Mouse (Mus musculus): ENCODE results near the gene Rnf185. TPM values are rescaled to one million over a fixed set of nuclear protein-coding genes. Genes with fewer than 3 reads are reported as not detected.

Rnf185 gene
- polyA plus RNA-seq, 1 experiment from 2014 or later = 43.0 TPM

GRCm38 (mm10) chr11:3454506-3454905 lies 2.3 kb upstream of the Rnf185 start:
- no peak for ATAC-seq
- Histone ChIP-seq H3K4me1 (ENCODE audit: control insufficient read depth, insufficient read depth, low read depth, low read length) (peaks cover 14% of the 10 kb centered on the region), H3K27me3 (replicated peaks; ENCODE audit: control insufficient read depth, insufficient read depth, low read length) (no peaks in the 10 kb centered on the region), H3K27ac (ENCODE audit: low read depth, low read length) (no peak overlapping the region), H3K9ac (ENCODE audit: low read depth, low read length) (no peak overlapping the region), H3K4me2 (ENCODE audit: low read length) (no peak overlapping the region), H3K9me3 (ENCODE audit: control insufficient read depth, low read length) (no peaks in the 10 kb centered on the region), H3K4me3 (ENCODE audit: low read length) (no peak overlapping the region), H3K36me3 (ENCODE audit: control insufficient read depth, insufficient read depth, low read length) (no peaks in the 10 kb centered on the region)
- 96% methylated on average over 3 of the region's 3 CpGs for WGBS

- Histone ChIP-seq H3K27me3 (replicated peaks; ENCODE audit: control insufficient read depth, insufficient read depth, low read length) (no peaks in the 10 kb centered on the region), H3K9ac (ENCODE audit: low read depth, low read length) (no peak overlapping the region), H3K27ac (ENCODE audit: low read depth, low read length) (no peak overlapping the region), H3K4me1 (ENCODE audit: control insufficient read depth, insufficient read depth, low read depth, low read length) (peaks cover 14% of the 10 kb centered on the region), H3K4me2 (ENCODE audit: low read length) (peak overlapping the region; percentile 91), H3K36me3 (ENCODE audit: control insufficient read depth, insufficient read depth, low read length) (no peaks in the 10 kb centered on the region), H3K4me3 (ENCODE audit: low read length) (peak overlapping the region; percentile 98), H3K9me3 (ENCODE audit: control insufficient read depth, low read length) (no peaks in the 10 kb centered on the region)
- no peak for ATAC-seq
- 75% methylated on average over 6 of the region's 6 CpGs for WGBS
These were observed 1.3 kb upstream of the Rnf185 start for GRCm38 (mm10) chr11:3453467-3453866.

GRCm38 (mm10) chr11:3452769-3453168 lies 606 bp upstream of the Rnf185 start:
- WGBS = 1% methylated on average over 9 of the region's 9 CpGs
- peak; percentile 40 for ATAC-seq
- H3K9ac ChIP-seq (ENCODE audit: low read depth, low read length) = peak overlapping the region; percentile 93

GRCm38 (mm10) chr11:3451701-3452163 lies 431 bp downstream of the Rnf185 start:
- no peaks in the 10 kb centered on the region for H3K27me3 ChIP-seq (replicated peaks; ENCODE audit: control insufficient read depth, insufficient read depth, low read length)
- no peaks in the 10 kb centered on the region for H3K9me3 ChIP-seq (ENCODE audit: control insufficient read depth, low read length)
- H3K36me3 ChIP-seq (ENCODE audit: control insufficient read depth, insufficient read depth, low read length) = no peaks in the 10 kb centered on the region
- WGBS = 0% methylated on average over 20 of the region's 20 CpGs
- peak overlapping the region; percentile 93 for H3K9ac ChIP-seq (ENCODE audit: low read depth, low read length)
- peak overlapping the region; percentile 95 for H3K27ac ChIP-seq (ENCODE audit: low read depth, low read length)
- peak overlapping the region; percentile 84 for H3K4me2 ChIP-seq (ENCODE audit: low read length)
- H3K4me3 ChIP-seq (ENCODE audit: low read length) = peak overlapping the region; percentile 98
- H3K4me1 ChIP-seq (ENCODE audit: control insufficient read depth, insufficient read depth, low read depth, low read length) = peaks cover 14% of the 10 kb centered on the region
- peak; percentile 28 for ATAC-seq

More at GRCm38 (mm10) chr11:3452769-3453168, 606 bp upstream of the Rnf185 start:
- no peaks in the 10 kb centered on the region for H3K9me3 ChIP-seq (ENCODE audit: control insufficient read depth, low read length)
- H3K36me3 ChIP-seq (ENCODE audit: control insufficient read depth, insufficient read depth, low read length) = no peaks in the 10 kb centered on the region
- peak overlapping the region; percentile 98 for H3K4me3 ChIP-seq (ENCODE audit: low read length)
- H3K4me2 ChIP-seq (ENCODE audit: low read length) = peak overlapping the region; percentile 91
- peak overlapping the region; percentile 95 for H3K27ac ChIP-seq (ENCODE audit: low read depth, low read length)
- H3K4me1 ChIP-seq (ENCODE audit: control insufficient read depth, insufficient read depth, low read depth, low read length) = peaks cover 14% of the 10 kb centered on the region
- no peaks in the 10 kb centered on the region for H3K27me3 ChIP-seq (replicated peaks; ENCODE audit: control insufficient read depth, insufficient read depth, low read length)

GRCm38 (mm10) chr11:3444875-3445274 lies 7.3 kb downstream of the Rnf185 start:
- Histone ChIP-seq H3K9me3 (ENCODE audit: control insufficient read depth, low read length) (no peaks in the 10 kb centered on the region), H3K36me3 (ENCODE audit: control insufficient read depth, insufficient read depth, low read length) (no peaks in the 10 kb centered on the region), H3K4me1 (ENCODE audit: control insufficient read depth, insufficient read depth, low read depth, low read length) (0 out of 2 replicates have a peak, but pooled peaks cover 2% of the 10 kb centered on the region), H3K27me3 (replicated peaks; ENCODE audit: control insufficient read depth, insufficient read depth, low read length) (no peaks in the 10 kb centered on the region), H3K27ac (ENCODE audit: low read depth, low read length) (no peak overlapping the region), H3K4me3 (ENCODE audit: low read length) (no peak overlapping the region), H3K4me2 (ENCODE audit: low read length) (no peak overlapping the region), H3K9ac (ENCODE audit: low read depth, low read length) (no peak overlapping the region)
- no peak for ATAC-seq
- WGBS = 91% methylated on average over 8 of the region's 8 CpGs

- ATAC-seq = no peak
- WGBS = 93% methylated on average over 2 of the region's 2 CpGs
These were observed 9.1 kb downstream of the Rnf185 start for GRCm38 (mm10) chr11:3443091-3443490.

GRCm38 (mm10) chr11:3442677-3443076 lies 9.5 kb downstream of the Rnf185 start:
- H3K9me3 ChIP-seq (ENCODE audit: control insufficient read depth, low read length) = no peaks in the 10 kb centered on the region
- H3K9ac ChIP-seq (ENCODE audit: low read depth, low read length) = no peak overlapping the region
- no peaks in the 10 kb centered on the region for H3K27me3 ChIP-seq (replicated peaks; ENCODE audit: control insufficient read depth, insufficient read depth, low read length)
- H3K4me1 ChIP-seq (ENCODE audit: control insufficient read depth, insufficient read depth, low read depth, low read length) = 0 out of 2 replicates have a peak, but pooled peaks cover 2% of the 10 kb centered on the region
- no peak for ATAC-seq
- WGBS = 78% methylated on average over 4 of the region's 4 CpGs
- H3K36me3 ChIP-seq (ENCODE audit: control insufficient read depth, insufficient read depth, low read length) = no peaks in the 10 kb centered on the region
- no peak overlapping the region for H3K27ac ChIP-seq (ENCODE audit: low read depth, low read length)
- H3K4me3 ChIP-seq (ENCODE audit: low read length) = no peak overlapping the region
- H3K4me2 ChIP-seq (ENCODE audit: low read length) = no peak overlapping the region

More at GRCm38 (mm10) chr11:3443091-3443490, 9.1 kb downstream of the Rnf185 start:
- H3K27me3 ChIP-seq (replicated peaks; ENCODE audit: control insufficient read depth, insufficient read depth, low read length) = no peaks in the 10 kb centered on the region
- 0 out of 2 replicates have a peak, but pooled peaks cover 2% of the 10 kb centered on the region for H3K4me1 ChIP-seq (ENCODE audit: control insufficient read depth, insufficient read depth, low read depth, low read length)
- no peak overlapping the region for H3K4me2 ChIP-seq (ENCODE audit: low read length)
- H3K27ac ChIP-seq (ENCODE audit: low read depth, low read length) = no peak overlapping the region
- no peak overlapping the region for H3K9ac ChIP-seq (ENCODE audit: low read depth, low read length)
- H3K4me3 ChIP-seq (ENCODE audit: low read length) = no peak overlapping the region
- no peaks in the 10 kb centered on the region for H3K36me3 ChIP-seq (ENCODE audit: control insufficient read depth, insufficient read depth, low read length)
- H3K9me3 ChIP-seq (ENCODE audit: control insufficient read depth, low read length) = no peaks in the 10 kb centered on the region

- Histone ChIP-seq H3K4me1 (ENCODE audit: control insufficient read depth, insufficient read depth, low read depth, low read length) (0 out of 2 replicates have a peak, but pooled peaks cover 2% of the 10 kb centered on the region), H3K9me3 (ENCODE audit: control insufficient read depth, low read length) (no peaks in the 10 kb centered on the region), H3K36me3 (ENCODE audit: control insufficient read depth, insufficient read depth, low read length) (no peaks in the 10 kb centered on the region), H3K4me2 (ENCODE audit: low read length) (no peak overlapping the region), H3K9ac (ENCODE audit: low read depth, low read length) (no peak overlapping the region), H3K27me3 (replicated peaks; ENCODE audit: control insufficient read depth, insufficient read depth, low read length) (no peaks in the 10 kb centered on the region), H3K4me3 (ENCODE audit: low read length) (no peak overlapping the region), H3K27ac (ENCODE audit: low read depth, low read length) (0 out of 2 replicates have a peak overlapping the region, but pooled peaks have one; percentile 52)
- ATAC-seq = peak; percentile 80
These were observed 10.3 kb downstream of the Rnf185 start for GRCm38 (mm10) chr11:3441696-3442443.

- Histone ChIP-seq H3K4me1 (ENCODE audit: control insufficient read depth, insufficient read depth, low read depth, low read length) (0 out of 2 replicates have a peak, but pooled peaks cover 2% of the 10 kb centered on the region), H3K4me3 (ENCODE audit: low read length) (no peak overlapping the region), H3K27me3 (replicated peaks; ENCODE audit: control insufficient read depth, insufficient read depth, low read length) (no peaks in the 10 kb centered on the region), H3K9ac (ENCODE audit: low read depth, low read length) (no peak overlapping the region), H3K36me3 (ENCODE audit: control insufficient read depth, insufficient read depth, low read length) (no peaks in the 10 kb centered on the region), H3K9me3 (ENCODE audit: control insufficient read depth, low read length) (no peaks in the 10 kb centered on the region), H3K27ac (ENCODE audit: low read depth, low read length) (no peak overlapping the region), H3K4me2 (ENCODE audit: low read length) (no peak overlapping the region)
- no peak for ATAC-seq
- 97% methylated on average over 1 of the region's 1 CpGs for WGBS
These were observed 14.5 kb downstream of the Rnf185 start for GRCm38 (mm10) chr11:3437621-3438020.
